8 mouse cellular contexts compared by ENCODE assay signal in genomic region chr19:17837471-17837859, GRCm38 (mm10). TPM values are rescaled to one million over a fixed set of nuclear protein-coding genes. Genes with fewer than 3 reads are reported as not detected.
DNase-seq lines count a peak whose midpoint lies in the region; ATAC-seq and TF ChIP-seq lines count a peak whose summit lies in the region.

Pcsk5 (minus strand) TSS chr19:17837632.

- no peaks in the 10 kb centered on the region for H3K36me3 ChIP-seq in embryonic facial prominence, embryonic 12.5 days
- H3K36me3 ChIP-seq in intestine, postnatal 0 days (ENCODE audit: control insufficient read depth, insufficient read depth): no peaks in the 10 kb centered on the region
- H3K36me3 ChIP-seq in small intestine, adult 2 months (ENCODE audit: control insufficient read depth, insufficient read depth, low read length): no peaks in the 10 kb centered on the region; the same call in 1 of the 2 replicates

- DNase-seq in brain, adult 2 months (ENCODE audit: low read depth, low spot score): peak; percentile 92
- peak; percentile 99 for DNase-seq in heart, adult 11 months
- DNase-seq in left cerebral cortex, postnatal 10 days (ENCODE audit: extremely low spot score in 1 of 2, low spot score in 2 of 2): peak; percentile 65 to 91
- DNase-seq in B cell, adult 2 months: no peak

- peak; percentile 92 for TF ChIP-seq POLR2A in small intestine, adult 2 months (IDR thresholded peaks at IDR 0.05; ENCODE audit: low read depth, low read length)

- intact Hi-C loops in left cerebral cortex, postnatal 10 days (cut with DNase I): no loop called here

- peak within 1 kb of the TSS; percentile 94 for H3K27ac ChIP-seq in embryonic facial prominence, embryonic 12.5 days
- H3K27ac ChIP-seq in intestine, postnatal 0 days (ENCODE audit: low read depth, low read length): peak within 1 kb of the TSS; percentile 80
- peak within 1 kb of the TSS; percentile 88 for H3K27ac ChIP-seq in small intestine, adult 2 months (ENCODE audit: insufficient read depth, low read depth, low read length)

- H3K4me3 ChIP-seq in embryonic facial prominence, embryonic 12.5 days: peak within 1 kb of the TSS; percentile 69
- H3K4me3 ChIP-seq in intestine, postnatal 0 days (ENCODE audit: low read depth, low read length): peak within 1 kb of the TSS; percentile 77
- peak within 1 kb of the TSS; percentile 98 for H3K4me3 ChIP-seq in small intestine, adult 2 months (ENCODE audit: low read depth, low read length)

- H3K9me3 ChIP-seq in embryonic facial prominence, embryonic 12.5 days: no peaks in the 10 kb centered on the region
- no peaks in the 10 kb centered on the region for H3K9me3 ChIP-seq in intestine, postnatal 0 days (ENCODE audit: control insufficient read depth)

- peaks cover 15% of the 10 kb centered on the region; the same call in 1 of the 2 replicates for H3K4me1 ChIP-seq in embryonic facial prominence, embryonic 12.5 days
- H3K4me1 ChIP-seq in intestine, postnatal 0 days (replicated peaks; ENCODE audit: control insufficient read depth, insufficient read depth, low read length): 0 out of 2 replicates have a peak, but pooled peaks cover 5% of the 10 kb centered on the region
- H3K4me1 ChIP-seq in small intestine, adult 2 months (ENCODE audit: control insufficient read depth, insufficient read depth, insufficient read length, low read length): peaks cover 3% of the 10 kb centered on the region; the same call in 1 of the 2 replicates

- no peaks in the 10 kb centered on the region for H3K27me3 ChIP-seq in embryonic facial prominence, embryonic 12.5 days
- H3K27me3 ChIP-seq in intestine, postnatal 0 days (replicated peaks; ENCODE audit: control insufficient read depth, insufficient read depth, low read length): no peaks in the 10 kb centered on the region
- no peaks in the 10 kb centered on the region for H3K27me3 ChIP-seq in small intestine, adult 2 months (ENCODE audit: control insufficient read depth, insufficient read depth, low read length)

- under 1% methylated on average over 34 of the region's 36 CpGs for WGBS in embryonic facial prominence, embryonic 12.5 days
- 0% methylated on average over 35 of the region's 36 CpGs for WGBS in intestine, postnatal 0 days
- 1% methylated on average over 35 of the region's 36 CpGs for WGBS in small intestine, adult 2 months

- peak within 1 kb of the TSS; percentile 88 for H3K4me2 ChIP-seq in embryonic facial prominence, embryonic 12.5 days (replicated peaks)
- H3K4me2 ChIP-seq in intestine, postnatal 0 days (replicated peaks; ENCODE audit: low read depth): peak within 1 kb of the TSS; percentile 87

- H3K9ac ChIP-seq in embryonic facial prominence, embryonic 12.5 days: peak within 1 kb of the TSS; percentile 87
- peak within 1 kb of the TSS; percentile 79 for H3K9ac ChIP-seq in intestine, postnatal 0 days (ENCODE audit: low read depth, low read length)

- no peak for TF ChIP-seq CTCF in intestine, postnatal 0 days (IDR thresholded peaks at IDR 0.05; ENCODE audit: low read depth)
- no peak for TF ChIP-seq CTCF in small intestine, adult 2 months (IDR thresholded peaks at IDR 0.05; ENCODE audit: extremely low read depth, insufficient read length, insufficient replicate concordance, low read depth, low read length)

- ATAC-seq in embryonic facial prominence, embryonic 12.5 days (ENCODE audit: insufficient number of reproducible peaks, insufficient read depth, low FRiP score, low TSS enrichment): peak; percentile 92
- peak; percentile 81 for ATAC-seq in intestine, postnatal 0 days
- peak; percentile 51 for ATAC-seq in megakaryocyte progenitor cell, adult 5-6 weeks (replicated peaks; ENCODE audit: poor library complexity)

RNA-seq across cellular contexts. Expression of gene Pcsk5, which starts in this region (rescaled TPM):
- 33.0 and 38.4 TPM in 2 replicates for polyA plus RNA-seq in embryonic facial prominence, embryonic 12.5 days (2016; fragmentation: Nextera tagmentation; extraction: Ambion mirVana)
- 21.1 and 25.2 TPM in 2 replicates for polyA plus RNA-seq in intestine, postnatal 0 days (2015; fragmentation: Nextera tagmentation; extraction: Ambion mirVana)
- total RNA-seq in left cerebral cortex, postnatal 10 days (2021): 10 to 100 TPM; 18.1 to 18.5 TPM
- not detected in 2 replicates for total RNA-seq in megakaryocyte progenitor cell, adult 5-6 weeks (2015)
- total RNA-seq in megakaryocyte progenitor cell, adult 5-6 weeks (2017): not detected in 2 replicates
- polyA plus RNA-seq in small intestine, adult 2 months (2012; rRNA removed): 16.6 and 32.8 TPM in 2 replicates

Comparison
In these comparisons a context has a peak if more than half of its experiments do, and no peak if none do; other contexts are left out.
1. RNA of gene Pcsk5 (total RNA-seq): 18.1 to 18.5 TPM in left cerebral cortex, postnatal 10 days; not detected in megakaryocyte progenitor cell, adult 5-6 weeks; every median in the first group is over 10 times any median in the second.
2. Peak in ATAC-seq in megakaryocyte progenitor cell, adult 5-6 weeks; RNA of the gene not detected or under 1 TPM.
3. DNase-seq: peak in brain, adult 2 months (single experiment), heart, adult 11 months (single experiment) and left cerebral cortex, postnatal 10 days (2 of 2); none in B cell, adult 2 months (0 of 2).
4. Peak in every context shown above with its lines, with median percentiles within 50 percentile points of each other: ATAC-seq, H3K27ac ChIP-seq and H3K4me3 ChIP-seq.